Mouse (Mus musculus) heart, adult 11 months (tissue): Measurements from ENCODE around the gene Nacc1.
A peak's percentile ranks its signal among the peaks of the same experiment; 100 is the strongest.
"Not testable (repeated sequence)": the region's sequence is repeated elsewhere in the genome, so short reads cannot be mapped to it uniquely, and the experiment has no call there.

ENCODE experiments used
- DNase-seq: peaks from one replicate; pipeline ENCODE4 v3.0.0; 2022

Gene Nacc1

GRCm38 (mm10) chr8:84639162-84640009, 48.3 kb downstream of the Nacc1 start:
- DNase-seq, result peak; percentile 100

- DNase-seq, result peak; percentile 96
These were observed 49.0 kb downstream of the Nacc1 start for GRCm38 (mm10) chr8:84638555-84639161.

GRCm38 (mm10) chr8:84637946-84638554, 49.6 kb downstream of the Nacc1 start:
- DNase-seq, result peak; percentile 92

- DNase-seq, result peak; percentile 93
These were observed 51.5 kb downstream of the Nacc1 start for GRCm38 (mm10) chr8:84636051-84636691.

- DNase-seq, result peak; percentile 89
These were observed 52.1 kb downstream of the Nacc1 start for GRCm38 (mm10) chr8:84635397-84636050.

- peak; percentile 97 for DNase-seq
These were observed 52.8 kb downstream of the Nacc1 start for GRCm38 (mm10) chr8:84634849-84635304.

GRCm38 (mm10) chr8:84633841-84634584, 53.6 kb downstream of the Nacc1 start:
- DNase-seq, result no peak

GRCm38 (mm10) chr8:84631813-84632212, 55.8 kb downstream of the Nacc1 start:
- DNase-seq, result no peak

- DNase-seq, result no peak
These were observed 57.5 kb downstream of the Nacc1 start for GRCm38 (mm10) chr8:84630145-84630544.

GRCm38 (mm10) chr8:84629586-84629985, 58.1 kb downstream of the Nacc1 start:
- DNase-seq, result no peak

GRCm38 (mm10) chr8:84623425-84623824, 64.2 kb downstream of the Nacc1 start:
- DNase-seq, result not testable (repeated sequence)

- DNase-seq, result no peak
These were observed 66.5 kb downstream of the Nacc1 start for GRCm38 (mm10) chr8:84621102-84621625.
